Mouse (Mus musculus): ENCODE results near the gene Col11a2.

The Col11a2 gene

DNA sequence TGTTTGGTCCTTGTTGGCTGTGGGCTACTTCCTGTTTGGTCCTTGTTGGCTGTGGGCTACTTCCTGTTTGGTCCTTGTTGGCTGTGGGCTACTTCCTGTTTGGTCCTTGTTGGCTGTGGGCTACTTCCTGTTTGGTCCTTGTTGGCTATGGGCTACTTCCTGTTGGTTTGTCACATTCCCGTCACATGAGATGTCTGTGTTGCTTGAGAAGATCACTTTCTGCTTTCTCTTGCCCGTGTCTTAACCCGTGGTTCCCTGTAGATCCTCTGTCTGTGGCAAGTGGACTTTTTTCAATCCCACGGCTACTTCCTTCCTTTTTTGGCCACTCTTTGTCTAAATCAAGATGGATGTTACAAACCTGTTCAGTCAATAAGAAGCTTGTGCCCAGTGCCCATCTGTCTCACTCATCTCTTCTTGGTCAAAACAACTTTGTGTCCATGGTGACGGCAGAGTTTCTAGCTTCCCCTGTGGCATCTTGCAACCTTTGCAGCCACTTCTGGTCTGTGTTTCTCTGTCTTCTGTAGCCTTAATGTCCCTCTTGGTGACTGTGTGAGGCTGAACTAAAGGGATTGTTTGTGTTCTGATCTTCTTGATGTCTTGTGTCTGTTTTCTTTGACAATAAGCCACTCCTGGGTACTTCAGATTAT is 8.3 kb downstream of the Col11a2 start:
- no peak for DNase-seq (ENCODE audit: low read depth in 2 of 2, low spot score in 2 of 2)

DNA sequence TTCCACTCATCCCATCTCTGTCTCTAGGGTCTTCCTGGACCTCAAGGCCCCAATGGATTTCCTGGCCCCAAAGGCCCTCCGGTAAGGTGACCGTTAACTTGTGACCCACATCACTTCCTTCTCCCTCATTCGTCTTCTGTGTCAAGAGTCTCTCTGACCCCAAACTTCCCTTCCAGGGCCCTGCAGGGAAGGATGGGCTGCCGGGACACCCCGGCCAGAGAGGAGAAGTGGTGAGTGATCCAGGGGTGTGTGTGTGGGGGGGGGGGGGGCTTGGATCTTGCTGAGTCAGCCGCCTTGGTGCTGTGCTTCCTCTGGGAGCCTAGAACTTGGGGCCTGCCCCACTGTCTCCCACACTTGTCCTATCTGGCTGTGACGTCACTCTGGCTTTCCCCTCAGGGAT is 18.0 kb downstream of the Col11a2 start:
- DNase-seq (ENCODE audit: low read depth in 2 of 2, low spot score in 2 of 2): no peak

DNA sequence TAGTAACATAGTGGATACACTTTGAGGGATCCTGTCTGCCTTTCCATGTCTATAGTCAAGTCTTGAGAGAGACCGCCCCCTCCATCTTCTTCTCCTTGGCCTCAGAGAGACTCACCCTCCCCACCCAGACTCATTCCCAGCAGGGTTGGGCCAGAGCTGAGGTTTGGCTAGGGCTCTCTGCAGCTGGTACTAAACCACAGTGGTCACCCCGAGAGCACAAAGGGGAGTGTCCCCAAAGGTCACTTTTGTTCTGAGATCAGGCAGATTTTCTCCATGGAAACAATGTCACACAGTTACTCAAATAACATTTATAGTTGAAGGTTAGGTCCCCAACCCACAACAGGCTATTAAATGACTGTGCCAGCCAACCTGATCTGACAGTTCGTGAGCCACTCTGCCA is 29.6 kb downstream of the Col11a2 start:
- DNase-seq (ENCODE audit: low read depth in 2 of 2, low spot score in 2 of 2): no peak

DNA sequence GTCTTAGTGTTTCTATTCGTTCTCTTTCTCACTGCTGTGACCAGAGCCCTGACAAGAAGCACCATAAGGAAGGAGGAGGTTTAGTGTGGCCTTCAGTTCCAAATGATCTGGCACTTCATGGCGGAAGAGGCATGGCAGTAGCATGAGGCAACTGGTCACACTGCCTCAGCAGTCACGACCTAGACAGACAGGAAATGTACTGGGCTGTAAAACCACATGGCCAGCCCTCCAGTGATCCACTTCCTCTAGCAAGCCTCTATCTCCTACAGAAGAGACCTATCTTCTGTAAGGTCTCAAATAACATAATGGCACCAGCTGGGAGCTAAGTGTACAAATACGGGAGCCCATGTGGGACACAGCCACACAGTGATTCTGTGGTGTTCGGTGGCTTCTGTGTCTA is 32.9 kb downstream of the Col11a2 start:
- DNase-seq (ENCODE audit: low read depth in 2 of 2, low spot score in 2 of 2): no peak

DNA sequence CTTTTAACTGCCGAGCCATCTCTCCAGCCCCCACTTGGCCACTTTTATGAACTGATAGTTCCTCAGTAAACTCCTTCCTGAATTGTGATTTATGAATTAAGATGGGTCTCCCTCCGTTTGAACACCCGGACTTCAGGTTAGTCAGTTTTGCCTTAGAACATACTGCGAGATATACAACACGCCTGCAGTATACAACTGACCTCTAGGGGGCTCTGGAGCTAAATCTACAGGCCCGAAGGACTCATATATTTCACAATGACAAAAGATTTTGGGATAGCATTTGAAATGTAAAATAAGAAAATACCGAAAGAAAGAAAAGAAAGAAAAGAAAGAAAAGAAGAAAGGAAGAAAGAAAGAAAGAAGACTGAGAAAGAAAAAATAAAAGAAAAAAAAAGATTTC is 36.0 kb downstream of the Col11a2 start:
- peak; percentile 78 to 84 for DNase-seq (ENCODE audit: low read depth in 2 of 2, low spot score in 2 of 2)

DNA sequence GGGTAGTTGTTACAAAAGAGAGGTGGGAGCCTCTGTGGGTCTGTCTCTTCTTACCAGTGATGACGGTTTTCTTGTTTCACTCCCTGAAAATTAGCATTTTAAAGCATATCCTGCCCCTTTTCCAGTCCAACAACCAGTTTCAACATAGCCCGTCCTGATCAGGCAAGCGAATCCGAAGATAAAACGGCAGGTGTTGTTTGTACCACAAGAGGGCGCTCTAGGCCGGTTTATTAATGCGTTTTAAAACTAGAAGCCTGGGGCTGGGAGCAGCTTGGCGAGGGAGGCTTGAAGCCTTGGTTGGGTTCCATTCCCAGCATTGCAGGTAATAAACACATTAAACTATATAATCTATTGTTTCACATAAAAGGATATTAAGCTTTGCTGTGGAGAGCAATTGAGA is 38.3 kb downstream of the Col11a2 start:
- DNase-seq (ENCODE audit: low read depth in 2 of 2, low spot score in 2 of 2): peak; percentile 64 to 75

DNA sequence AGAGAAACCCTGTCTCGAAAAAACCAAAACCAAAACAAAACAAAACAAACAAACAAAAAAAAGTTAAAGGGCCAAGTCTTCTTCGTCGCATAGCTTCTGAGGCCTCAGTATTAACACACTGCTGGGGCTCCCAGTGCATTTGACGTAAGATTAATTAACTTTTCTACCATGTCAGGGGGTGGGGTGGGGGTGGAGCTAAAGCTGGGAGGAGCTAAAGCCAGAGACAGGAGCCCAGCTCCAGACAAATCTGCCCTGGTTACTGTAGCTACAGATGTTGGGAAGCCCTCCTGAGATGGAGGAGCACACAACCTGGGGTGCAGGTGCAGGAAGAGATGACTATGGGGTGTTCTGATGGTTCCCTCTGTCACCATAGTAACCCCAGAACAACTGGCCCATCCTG is 38.9 kb downstream of the Col11a2 start:
- DNase-seq (ENCODE audit: low read depth in 2 of 2, low spot score in 2 of 2): no peak

DNA sequence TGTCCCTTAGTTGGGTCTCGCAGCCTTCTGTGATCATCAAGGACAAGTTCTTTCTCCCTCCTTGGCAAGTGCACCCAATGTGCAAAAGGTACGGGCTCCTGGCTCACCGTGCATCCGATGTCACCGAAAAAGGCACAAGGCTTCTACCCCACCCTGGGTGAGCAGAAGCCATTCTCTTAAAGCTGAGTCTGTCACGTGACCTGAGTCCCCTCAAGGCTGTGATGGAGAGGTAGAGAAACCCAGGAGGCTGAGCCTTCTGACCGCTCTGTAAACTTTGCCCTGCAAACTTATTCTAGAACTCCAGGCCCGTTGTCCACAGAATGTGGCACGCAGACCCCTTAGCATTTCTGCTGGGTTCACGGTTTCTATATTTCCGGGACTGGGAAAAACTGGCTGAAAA is 39.8 kb downstream of the Col11a2 start:
- DNase-seq (ENCODE audit: low read depth in 2 of 2, low spot score in 2 of 2): no peak

DNA sequence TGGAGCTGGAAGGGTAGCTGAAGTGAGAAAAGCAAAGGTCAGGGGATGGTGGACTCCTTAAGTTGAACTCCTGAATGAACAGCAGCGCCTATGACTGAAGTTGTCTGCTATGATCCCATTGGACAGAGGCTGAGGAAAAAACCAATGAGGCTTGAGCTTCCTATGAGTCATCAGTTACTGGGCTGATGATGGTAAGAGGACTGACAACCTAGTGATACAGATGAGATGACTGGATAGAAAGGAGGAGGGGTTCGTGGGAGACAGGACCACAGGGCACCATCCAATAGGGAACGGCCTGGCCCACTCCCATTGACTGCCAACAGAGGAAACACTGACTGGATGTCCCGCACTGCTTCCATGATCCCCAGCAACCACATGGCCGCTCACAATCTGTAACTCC is 40.4 kb downstream of the Col11a2 start:
- no peak for DNase-seq (ENCODE audit: low read depth in 2 of 2, low spot score in 2 of 2)

DNA sequence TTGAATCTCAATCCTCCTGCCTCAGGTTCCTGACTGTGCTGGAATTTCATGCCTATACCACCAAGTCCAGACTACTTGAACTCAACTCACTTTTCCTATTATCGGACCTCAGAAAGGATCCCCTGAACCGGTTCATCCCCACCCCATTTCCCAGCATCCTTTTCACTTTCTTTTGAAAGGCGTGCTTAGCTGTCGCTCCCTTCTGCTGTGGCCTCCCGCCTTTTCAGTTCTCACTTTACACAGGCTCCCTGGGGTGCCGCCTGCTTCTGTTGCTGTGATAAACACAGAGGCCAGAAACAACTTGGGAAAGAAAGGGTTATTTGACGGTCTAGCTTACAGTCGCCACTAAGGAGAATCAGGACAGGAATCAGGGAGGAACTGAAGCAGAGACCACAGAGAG is 43.9 kb downstream of the Col11a2 start:
- no peak for DNase-seq (ENCODE audit: low read depth in 2 of 2, low spot score in 2 of 2)

DNA sequence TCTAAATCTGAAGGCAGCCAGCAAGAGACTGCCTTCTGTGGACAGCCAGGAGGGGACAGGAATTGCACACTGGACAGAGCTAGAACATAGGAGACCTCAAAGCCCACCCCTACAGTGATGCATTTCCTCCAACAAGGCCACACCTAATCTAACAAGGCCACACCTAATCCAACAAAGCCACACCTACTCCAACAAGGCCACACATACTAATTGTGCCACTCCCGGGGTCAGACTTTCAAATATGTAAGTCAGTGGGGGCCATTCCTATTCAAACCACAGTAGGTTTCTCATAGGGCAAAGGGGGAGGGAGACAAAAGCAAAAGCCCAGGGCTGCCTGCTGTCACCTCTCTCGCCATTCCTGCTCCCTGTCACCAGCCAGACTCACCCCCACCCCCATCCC is 48.1 kb downstream of the Col11a2 start:
- no peak for DNase-seq (ENCODE audit: low read depth in 2 of 2, low spot score in 2 of 2)

DNA sequence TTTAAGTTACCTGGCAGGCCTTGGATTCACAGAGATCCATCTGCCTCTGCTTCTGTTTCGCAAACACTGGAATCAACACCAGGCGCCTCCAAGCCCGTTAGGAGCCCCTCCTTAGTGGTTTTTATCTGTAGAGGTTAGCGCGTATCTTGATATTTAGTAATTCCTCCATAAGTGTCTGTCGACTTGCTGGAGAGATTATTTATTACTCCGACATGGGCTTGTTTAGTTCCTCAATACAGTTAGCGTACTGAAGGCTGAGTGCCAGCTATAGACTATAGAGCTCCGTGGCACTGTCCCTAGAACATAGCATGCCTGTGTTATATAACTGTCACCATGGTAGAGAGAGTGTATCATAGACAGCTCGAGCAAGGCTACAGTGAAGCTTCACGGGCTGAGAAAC is 48.9 kb downstream of the Col11a2 start:
- DNase-seq (ENCODE audit: low read depth in 2 of 2, low spot score in 2 of 2): no peak

DNA sequence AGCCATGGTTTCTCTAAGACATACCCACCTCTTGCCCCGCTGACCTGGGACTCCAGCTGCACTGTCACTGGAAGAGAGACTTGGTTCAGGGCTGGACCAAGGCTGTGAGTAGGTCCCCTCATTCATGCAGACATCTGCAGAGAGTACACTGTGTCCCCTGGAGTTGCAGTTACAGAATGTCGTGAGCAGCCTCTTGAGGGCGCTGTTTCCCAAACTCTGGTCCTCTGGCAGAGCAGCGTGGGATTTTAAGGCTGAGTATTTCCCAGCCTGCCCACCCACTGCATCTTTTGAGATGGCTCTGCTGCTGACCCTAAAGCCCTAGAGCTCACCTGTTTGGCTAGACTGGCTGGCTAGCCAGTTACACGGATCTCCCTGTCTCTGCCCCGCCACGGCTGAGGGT is 51.7 kb downstream of the Col11a2 start:
- DNase-seq (ENCODE audit: low read depth in 2 of 2, low spot score in 2 of 2): peak; percentile 58 to 72

DNA sequence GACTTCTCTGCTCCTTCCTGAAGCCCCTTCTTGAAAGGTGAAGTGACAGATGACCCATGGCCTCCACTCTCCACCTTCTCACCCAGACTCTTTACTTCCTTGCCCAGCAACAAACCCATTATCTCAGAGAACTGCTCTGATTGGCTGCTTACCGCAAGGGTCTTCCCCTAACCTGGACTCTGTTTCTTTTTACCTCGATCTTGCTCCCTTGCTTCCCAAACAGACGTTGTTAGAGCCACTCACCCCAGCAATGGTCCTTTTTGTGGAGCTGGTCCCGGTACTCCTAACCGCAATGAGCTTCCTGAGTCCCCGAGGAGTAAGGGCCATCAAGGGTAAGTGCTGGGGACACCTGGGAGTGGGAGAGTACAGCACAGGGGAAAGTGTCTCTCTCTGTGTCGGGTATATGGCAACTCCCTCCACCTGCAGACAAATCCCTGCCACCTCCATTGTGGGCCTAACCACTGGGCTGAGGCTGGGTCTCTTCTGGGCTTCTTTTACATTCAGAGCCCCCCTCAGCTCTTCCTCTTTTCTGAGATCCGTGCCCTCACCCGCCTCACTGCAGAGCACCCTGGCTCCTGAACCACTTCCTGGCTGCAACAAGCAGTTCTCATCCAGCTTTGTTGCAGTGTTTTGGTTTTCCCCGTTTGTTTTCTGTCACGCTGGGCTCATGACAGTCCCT is 53.1 kb downstream of the Col11a2 start, which contains the start of gene H2-Oa:
TSS of gene H2-Oa (plus strand) at position 144 of the 679 bp plus-strand sequence.
- peak in 1 of 2 experiments; percentile 35 for DNase-seq (ENCODE audit: low read depth in 2 of 2, low spot score in 2 of 2)

DNA sequence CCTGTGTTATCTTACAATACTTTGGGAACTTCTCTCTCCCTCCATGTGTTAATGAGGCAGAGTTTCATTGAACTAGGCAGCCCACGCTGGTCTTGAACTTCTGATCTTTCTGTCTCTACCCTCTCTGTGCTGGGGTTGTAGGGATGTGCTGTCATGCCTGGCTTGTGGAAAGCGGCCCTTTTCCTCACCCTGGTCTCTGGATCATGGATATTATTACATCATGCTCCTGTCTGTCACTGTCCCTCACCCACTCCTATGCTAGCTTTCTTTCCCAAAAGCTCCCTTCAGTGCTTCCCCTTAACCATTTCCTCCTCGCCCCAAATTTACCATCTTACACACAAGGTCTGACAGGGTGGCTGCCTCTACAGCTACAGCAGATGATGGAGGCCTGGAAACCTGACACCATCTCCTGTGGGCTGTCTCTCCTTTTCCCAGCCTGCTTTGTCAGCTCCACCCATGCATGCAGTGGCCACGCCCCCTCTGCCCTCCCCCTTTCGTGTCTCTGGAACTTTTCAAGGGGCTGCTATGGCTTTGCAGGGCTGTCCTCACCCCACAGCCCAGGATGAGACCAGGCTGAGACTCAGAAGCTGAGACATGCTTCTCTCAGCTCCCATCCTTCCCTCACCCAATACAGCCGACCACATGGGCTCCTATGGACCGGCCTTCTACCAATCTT is 54.1 kb downstream of the Col11a2 start:
- no peak for DNase-seq (ENCODE audit: low read depth in 2 of 2, low spot score in 2 of 2)

DNA sequence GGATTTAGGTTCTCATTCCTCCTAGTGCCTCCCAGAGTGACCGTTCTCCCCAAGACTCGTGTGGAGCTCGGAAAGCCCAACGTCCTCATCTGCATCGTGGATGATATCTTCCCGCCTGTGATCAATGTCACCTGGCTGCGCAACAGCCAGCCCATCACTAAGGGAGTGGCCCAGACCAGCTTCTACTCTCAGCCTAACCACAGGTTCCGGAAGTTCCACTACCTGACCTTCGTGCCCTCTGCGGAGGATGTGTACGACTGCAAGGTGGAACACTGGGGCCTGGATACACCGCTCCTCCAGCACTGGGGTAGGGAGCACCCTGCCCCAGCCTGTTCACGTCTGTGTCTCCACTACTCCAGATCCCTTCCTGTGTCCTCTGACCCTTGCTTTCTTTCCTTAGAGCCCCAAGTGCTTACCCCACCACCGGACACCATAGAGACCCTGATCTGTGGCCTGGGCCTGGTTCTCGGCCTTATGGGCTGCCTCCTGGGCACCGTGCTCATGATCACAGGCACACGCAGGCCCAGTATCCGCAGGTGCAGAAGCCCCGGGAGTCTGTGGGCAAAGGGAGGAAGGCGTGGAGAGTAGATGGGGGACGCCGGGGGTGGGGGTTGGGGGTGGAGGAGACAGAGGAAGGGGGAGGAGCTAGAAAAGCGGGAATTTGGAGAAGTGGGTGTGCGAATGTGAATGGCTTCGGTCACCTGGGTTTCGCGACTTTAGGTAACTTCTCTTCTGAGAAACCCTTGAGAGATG is 55.2 kb downstream of the Col11a2 start:
- no peak for DNase-seq (ENCODE audit: low read depth in 2 of 2, low spot score in 2 of 2)

DNA sequence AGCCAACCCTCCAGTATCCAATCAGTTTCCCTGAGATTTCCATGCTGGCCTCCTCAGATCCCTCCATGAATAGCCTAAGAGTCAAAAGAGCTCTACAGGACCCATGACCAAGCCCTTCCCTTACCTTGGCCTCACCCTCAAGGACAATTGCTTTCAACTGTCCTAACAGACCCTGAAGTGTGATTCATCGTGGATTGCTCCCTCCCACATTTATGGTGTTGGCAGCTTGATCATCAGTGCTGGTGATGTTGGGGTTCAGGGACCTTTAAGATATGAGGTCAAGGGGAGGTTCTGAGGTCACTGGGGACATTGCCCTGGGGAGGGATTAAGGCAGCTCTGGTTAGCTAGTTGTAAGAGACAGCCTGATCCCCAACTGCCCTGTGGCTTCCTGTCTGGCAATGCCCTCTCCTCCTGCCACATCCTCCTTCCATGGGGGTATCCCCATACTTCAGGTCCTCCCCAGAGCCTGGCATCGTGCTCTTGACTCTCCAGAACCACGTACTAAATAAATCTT is 57.3 kb downstream of the Col11a2 start:
- DNase-seq (ENCODE audit: low read depth in 2 of 2, low spot score in 2 of 2): no peak

DNA sequence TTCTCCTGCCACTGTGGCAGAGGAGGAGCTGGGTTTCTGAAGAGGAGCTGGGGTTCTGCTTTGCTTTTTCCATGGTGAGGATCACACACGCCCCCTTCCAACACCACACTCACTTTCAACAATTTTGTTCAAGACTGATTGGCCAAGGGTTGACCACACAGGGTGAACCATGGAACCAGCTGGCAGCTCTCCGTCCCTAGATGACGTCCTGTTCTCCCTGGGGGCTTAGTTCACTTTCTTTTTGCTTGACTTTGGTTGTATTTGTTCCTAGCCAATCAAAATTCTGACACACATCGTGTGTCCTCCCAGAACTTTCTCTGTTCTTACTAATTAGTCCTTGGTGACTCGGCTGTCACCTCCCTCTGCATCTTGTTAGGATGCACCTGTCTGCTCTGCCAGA is 58.0 kb downstream of the Col11a2 start:
- no peak for DNase-seq (ENCODE audit: low read depth in 2 of 2, low spot score in 2 of 2)

DNA sequence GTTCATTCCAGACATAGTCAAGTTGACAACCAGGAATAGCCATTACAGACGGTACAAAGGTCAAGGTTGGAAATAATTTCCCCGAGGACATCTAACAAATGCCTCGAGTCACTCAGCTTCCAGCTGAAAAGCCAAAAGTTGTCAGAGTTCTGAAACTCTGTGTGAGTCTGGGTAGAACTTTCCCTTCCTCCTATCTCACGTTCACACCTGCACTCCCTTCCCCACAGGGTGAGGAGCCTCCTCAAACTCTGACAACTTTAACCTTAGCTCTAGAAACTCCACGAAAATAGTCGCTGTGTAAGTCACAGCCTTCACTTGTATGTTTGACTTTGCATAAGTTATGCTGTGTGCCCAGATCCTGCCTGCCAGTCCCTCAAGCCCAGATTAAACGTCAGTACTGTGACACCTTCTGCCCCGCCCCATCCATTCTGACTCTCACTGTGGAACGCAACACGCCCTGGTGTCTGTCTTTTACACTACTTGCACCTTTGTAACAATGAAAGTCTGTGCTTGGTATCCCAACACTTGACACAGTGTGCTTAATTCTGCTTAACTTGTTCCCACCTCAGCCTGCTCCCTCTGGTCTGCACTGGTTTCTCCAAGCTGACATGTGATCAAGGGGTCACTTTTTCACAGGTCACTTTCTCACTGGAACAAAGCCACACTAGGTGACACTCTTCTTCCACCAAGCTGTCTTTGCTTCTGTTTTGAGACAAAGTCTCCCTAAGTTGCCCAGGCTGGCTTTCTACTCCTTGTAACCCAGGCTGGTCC is 59.7 kb downstream of the Col11a2 start:
- no peak for DNase-seq (ENCODE audit: low read depth in 2 of 2, low spot score in 2 of 2)

DNA sequence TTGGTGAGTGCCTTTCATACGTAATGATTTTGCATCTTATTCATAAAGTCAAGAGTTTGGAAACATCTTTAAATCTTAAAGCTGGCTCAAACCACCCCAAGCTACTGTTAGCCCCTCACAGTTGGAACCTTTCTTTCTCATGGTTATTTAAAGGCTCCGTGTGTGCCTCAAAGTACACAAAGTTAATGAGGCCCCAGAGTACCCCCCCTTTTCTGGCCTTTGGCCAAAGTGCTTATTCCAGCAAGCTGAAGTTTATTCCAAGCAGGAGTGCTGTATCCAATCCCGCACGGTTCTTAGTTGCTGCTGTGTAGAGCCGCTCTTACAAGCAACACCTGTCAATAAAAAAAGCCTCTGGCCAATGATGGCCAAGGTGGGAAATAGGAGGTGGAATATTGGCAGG is 60.3 kb downstream of the Col11a2 start:
- no peak for DNase-seq (ENCODE audit: low read depth in 2 of 2, low spot score in 2 of 2)

DNA sequence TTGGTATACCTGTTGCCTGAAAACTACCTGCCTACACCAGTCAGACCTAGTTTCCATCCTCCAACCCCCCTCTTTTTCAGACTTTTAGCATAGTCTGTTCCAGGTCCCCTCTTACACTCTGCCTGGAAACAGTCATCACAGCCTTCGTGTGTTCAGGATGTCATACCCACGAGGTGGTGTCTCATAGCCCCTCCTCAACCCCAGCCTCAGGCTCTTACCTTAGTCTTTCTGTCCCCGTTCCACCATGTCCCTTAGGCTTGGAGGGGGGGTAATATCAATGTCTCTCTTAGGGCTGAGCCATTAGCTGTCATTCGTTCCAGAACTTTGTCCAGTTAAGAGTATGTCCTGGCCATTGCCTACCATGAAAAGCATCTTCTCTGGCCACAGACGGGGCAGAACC is 61.9 kb downstream of the Col11a2 start:
- no peak for DNase-seq (ENCODE audit: low read depth in 2 of 2, low spot score in 2 of 2)

All from CD8-positive naive resting alpha-beta T cell, adult 2 months (primary cell).